Mouse (Mus musculus) adrenal gland, postnatal 25 days (tissue): ENCODE data around the gene Timm17b. TPM values are rescaled to one million over a fixed set of nuclear protein-coding genes. Genes with fewer than 3 reads are reported as not detected.
"Not testable (repeated sequence)": the region's sequence is repeated elsewhere in the genome, so short reads cannot be mapped to it uniquely, and the experiment has no call there.

Experiments
- DNase-seq: peaks from one replicate; pipeline ENCODE4 v3.0.0; 2021; ENCODE audit warnings: mixed read lengths
- long read RNA-seq: library from polyadenylated mRNA; stranded (forward); transcript quantifications from one replicate; pipeline ENCODE4 v2.0.0, GENCODE M21; 2021
- total RNA-seq: library from RNA; stranded (reverse); gene quantifications from 2 replicates; pipeline ENCODE4 v1.2.3, GENCODE M21; 2021

Timm17b gene
- total RNA-seq = 114 and 134 TPM in 2 replicates
- long read RNA-seq, transcript Timm17b-201 (6 exons, 2,381 nt) = major isoform, 35 of 51 reads
- long read RNA-seq, partial matches to known transcripts = 8 of 51 reads
- long read RNA-seq, other reads (novel, unspliced or antisense) = 4 of 51 reads

GRCm38 (mm10) chrX:7898880-7899874, at the start of gene Timm17b, which contains the start of gene Pqbp1:
Gene Timm17b (plus strand): TSS chrX:7899357.
Gene Pqbp1 (minus strand): TSS chrX:7899269.
- DNase-seq = peak; percentile 83

GRCm38 (mm10) chrX:7854578-7854977, 44.6 kb upstream of the Timm17b start:
- DNase-seq = peak; percentile 29

- no peak for DNase-seq
Measured at GRCm38 (mm10) chrX:7859191-7859753, 39.9 kb upstream of the Timm17b start.

GRCm38 (mm10) chrX:7863181-7863580, 36.0 kb upstream of the Timm17b start:
- DNase-seq = no peak

GRCm38 (mm10) chrX:7864551-7864950, 34.6 kb upstream of the Timm17b start:
- DNase-seq = no peak

- DNase-seq = no peak
Measured at GRCm38 (mm10) chrX:7865343-7865742, 33.8 kb upstream of the Timm17b start.

GRCm38 (mm10) chrX:7865786-7866185, 33.4 kb upstream of the Timm17b start:
- DNase-seq = no peak

- no peak for DNase-seq
Measured at GRCm38 (mm10) chrX:7867141-7867540, 32.0 kb upstream of the Timm17b start.

- DNase-seq = no peak
Measured at GRCm38 (mm10) chrX:7868506-7868905, 30.7 kb upstream of the Timm17b start.

GRCm38 (mm10) chrX:7869826-7870225, 29.3 kb upstream of the Timm17b start:
- no peak for DNase-seq

- peak; percentile 81 for DNase-seq
Measured at GRCm38 (mm10) chrX:7878007-7878419, 21.1 kb upstream of the Timm17b start, which contains the start of gene Pim2. Gene Pim2 (plus strand): TSS chrX:7878262.

GRCm38 (mm10) chrX:7878495-7878894, 20.7 kb upstream of the Timm17b start:
- peak; percentile 16 for DNase-seq

- peak; percentile 41 for DNase-seq
Measured at GRCm38 (mm10) chrX:7879819-7880218, 19.3 kb upstream of the Timm17b start.

GRCm38 (mm10) chrX:7883841-7884567, 15.2 kb upstream of the Timm17b start, which contains the start of gene Slc35a2:
Gene Slc35a2 (plus strand): TSS chrX:7884028.
- DNase-seq = peak; percentile 75

- no peak for DNase-seq
Measured at GRCm38 (mm10) chrX:7898211-7898610, 946 bp upstream of the Timm17b start.

GRCm38 (mm10) chrX:7904441-7904840, 5.3 kb downstream of the Timm17b start:
- no peak for DNase-seq

GRCm38 (mm10) chrX:7907735-7908134, 8.6 kb downstream of the Timm17b start, which contains the start of gene Gm10491:
Gene Gm10491 (minus strand): TSS chrX:7907835.
- DNase-seq = no peak

GRCm38 (mm10) chrX:7909242-7909641, 10.1 kb downstream of the Timm17b start, which contains the start of gene Gm10490:
Gene Gm10490 (plus strand): TSS chrX:7909542.
- DNase-seq = not testable (repeated sequence)

GRCm38 (mm10) chrX:7910473-7910872, 11.3 kb downstream of the Timm17b start:
- no peak for DNase-seq

- not testable (repeated sequence) for DNase-seq
Measured at GRCm38 (mm10) chrX:7915669-7916068, 16.5 kb downstream of the Timm17b start.

GRCm38 (mm10) chrX:7917960-7918359, 18.8 kb downstream of the Timm17b start:
- not testable (repeated sequence) for DNase-seq
